Mouse (Mus musculus) ovary, postnatal 10 days (tissue): Measurements from ENCODE around the gene Fam104a.
"Not testable (repeated sequence)": the region's sequence is repeated elsewhere in the genome, so short reads cannot be mapped to it uniquely, and the experiment has no call there.

Source experiments
- DNase-seq: peaks from one replicate; pipeline ENCODE4 v3.0.0; 2022; ENCODE audit warnings: low spot score

The Fam104a gene

DNA sequence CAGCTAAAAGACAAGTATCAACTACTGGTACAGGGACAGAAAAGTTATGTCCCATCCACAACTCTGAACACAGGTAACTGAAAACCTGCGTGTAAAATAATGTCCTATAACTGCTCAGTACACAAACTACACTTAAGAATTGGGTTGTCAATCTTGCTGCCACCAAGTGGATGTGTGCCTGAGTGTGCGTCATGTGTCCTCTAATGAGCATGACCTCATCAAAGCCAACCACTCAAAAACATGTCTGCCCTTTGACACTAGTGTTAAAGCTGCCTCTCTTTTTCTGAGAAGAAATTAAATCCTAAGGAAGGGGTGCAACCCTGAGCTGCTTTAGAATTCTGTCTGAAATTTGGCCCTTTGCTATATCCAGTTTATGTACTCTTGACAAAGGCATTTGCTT, 19.7 kb downstream of the Fam104a start:
- no peak for DNase-seq

GRCm38 (mm10) chr11:113661835-113662351, 22.1 kb downstream of the Fam104a start:
- DNase-seq, result no peak

GRCm38 (mm10) chr11:113660940-113661339, 23.0 kb downstream of the Fam104a start:
- no peak for DNase-seq

DNA sequence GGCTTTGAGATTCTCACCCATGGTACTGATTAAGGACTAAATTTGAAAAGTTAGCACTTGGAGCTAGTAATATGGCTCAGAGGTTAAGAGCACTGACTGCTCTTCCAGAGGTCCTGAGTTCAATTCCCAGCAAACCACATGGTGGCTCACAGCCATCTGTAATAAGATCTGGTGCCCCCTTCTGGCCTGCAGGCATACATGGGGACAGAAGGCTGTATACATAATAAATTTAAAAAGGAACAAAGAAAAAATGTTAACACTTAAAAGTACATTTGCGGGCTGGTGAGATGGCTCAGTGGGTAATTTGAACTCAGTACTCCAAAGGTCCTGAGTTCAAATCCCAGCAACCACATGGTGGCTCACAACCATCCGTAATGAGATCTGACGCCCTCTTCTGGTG, 23.7 kb downstream of the Fam104a start:
- DNase-seq, result not testable (repeated sequence)

- DNase-seq, result no peak
Observed at GRCm38 (mm10) chr11:113658763-113659162, 25.2 kb downstream of the Fam104a start.

GRCm38 (mm10) chr11:113658319-113658718, 25.6 kb downstream of the Fam104a start:
- no peak for DNase-seq

- no peak for DNase-seq
Observed at GRCm38 (mm10) chr11:113657221-113657620, 26.7 kb downstream of the Fam104a start.

DNA sequence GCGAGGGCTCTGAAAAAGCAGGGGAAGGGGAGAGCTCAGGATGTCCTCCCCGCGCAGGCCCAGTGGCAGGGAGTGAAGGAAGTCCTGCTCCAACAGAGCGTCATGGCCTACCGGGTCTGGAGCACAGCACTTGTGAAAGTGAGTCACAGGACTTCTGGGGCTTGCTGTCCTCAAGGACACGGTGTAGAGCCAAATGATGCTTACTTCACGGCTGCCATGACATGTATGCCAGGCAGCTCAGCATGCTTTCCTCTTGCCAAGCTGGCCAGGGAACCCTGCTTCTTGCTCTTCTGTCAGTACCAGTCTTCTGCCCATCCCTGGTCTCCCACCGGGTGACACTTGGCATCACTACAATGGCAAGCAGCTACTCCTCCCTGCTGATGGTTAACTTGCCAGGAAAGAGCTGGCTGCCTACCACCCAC, 27.4 kb downstream of the Fam104a start:
- no peak for DNase-seq

DNA sequence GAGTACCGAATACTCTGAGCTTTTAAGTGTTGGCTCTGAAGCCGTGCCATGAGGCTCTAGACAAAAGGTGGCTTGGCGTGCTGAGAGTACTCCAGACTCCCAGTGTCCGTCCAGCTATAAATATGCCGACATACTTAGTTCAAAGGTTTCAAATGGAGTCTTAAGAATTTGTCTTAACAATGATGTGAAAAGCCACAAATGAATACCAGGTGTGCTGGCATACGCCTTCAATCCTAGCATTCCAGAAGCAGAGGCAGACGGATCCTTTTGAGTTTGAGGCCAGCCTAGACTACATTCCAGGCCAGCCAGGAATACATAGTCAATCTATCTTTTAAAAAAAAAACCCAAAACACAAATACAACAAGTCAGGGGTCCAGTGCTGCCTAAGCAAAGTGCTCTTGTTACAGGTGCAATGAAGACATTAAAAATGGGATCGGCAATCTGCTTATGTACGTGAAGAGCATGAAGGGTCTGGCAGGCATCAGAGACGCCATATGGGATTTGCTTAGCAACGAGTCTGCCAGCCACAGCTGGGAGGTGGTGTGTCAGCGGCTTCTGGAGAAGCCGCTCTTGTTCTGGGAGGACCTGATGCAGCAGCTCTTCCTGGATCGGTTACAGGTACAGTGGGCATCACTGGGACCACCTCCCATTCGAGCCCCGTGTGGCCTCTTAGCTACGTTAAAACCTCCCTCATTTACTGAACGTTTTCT, 29.2 kb downstream of the Fam104a start:
- no peak for DNase-seq

GRCm38 (mm10) chr11:113654105-113654504, 29.9 kb downstream of the Fam104a start:
- DNase-seq, result no peak

DNA sequence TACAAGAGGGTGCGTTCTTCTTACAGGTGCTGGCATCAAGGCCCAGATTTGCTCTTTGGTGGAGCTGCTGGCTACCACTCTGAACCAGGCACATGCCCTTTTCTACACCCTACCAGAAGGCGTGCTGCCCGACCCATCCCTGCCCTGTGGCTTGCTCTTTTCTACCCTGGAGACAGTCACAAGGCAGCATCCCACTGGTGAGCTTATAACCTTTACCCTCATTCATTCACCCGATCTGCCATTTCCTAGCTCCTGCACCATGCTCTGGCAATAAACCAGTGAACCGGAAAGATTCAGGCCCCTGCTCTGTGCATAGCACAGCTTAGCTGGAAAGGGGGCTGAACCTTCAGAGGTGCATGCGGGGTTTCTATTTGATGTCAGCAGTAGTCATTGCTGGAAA, 31.4 kb downstream of the Fam104a start:
- DNase-seq, result no peak

DNA sequence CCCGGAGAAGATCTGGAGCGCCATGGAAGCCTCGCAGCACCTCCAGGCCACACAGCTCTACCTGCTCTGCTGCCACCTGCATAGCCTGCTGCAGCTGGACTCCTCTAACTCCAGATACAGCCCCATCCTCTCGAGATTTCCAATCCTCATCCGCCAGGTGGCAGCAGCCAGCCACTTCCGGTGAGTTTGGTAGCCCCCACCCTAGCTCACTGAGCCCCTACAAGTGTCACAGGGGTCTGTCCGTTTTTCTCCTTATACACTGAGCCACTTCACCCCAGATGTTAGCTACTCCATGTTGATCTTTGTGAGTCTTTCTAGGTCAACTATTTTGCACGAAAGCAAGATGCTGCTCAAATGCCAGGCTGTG, 32.1 kb downstream of the Fam104a start:
- no peak for DNase-seq

DNA sequence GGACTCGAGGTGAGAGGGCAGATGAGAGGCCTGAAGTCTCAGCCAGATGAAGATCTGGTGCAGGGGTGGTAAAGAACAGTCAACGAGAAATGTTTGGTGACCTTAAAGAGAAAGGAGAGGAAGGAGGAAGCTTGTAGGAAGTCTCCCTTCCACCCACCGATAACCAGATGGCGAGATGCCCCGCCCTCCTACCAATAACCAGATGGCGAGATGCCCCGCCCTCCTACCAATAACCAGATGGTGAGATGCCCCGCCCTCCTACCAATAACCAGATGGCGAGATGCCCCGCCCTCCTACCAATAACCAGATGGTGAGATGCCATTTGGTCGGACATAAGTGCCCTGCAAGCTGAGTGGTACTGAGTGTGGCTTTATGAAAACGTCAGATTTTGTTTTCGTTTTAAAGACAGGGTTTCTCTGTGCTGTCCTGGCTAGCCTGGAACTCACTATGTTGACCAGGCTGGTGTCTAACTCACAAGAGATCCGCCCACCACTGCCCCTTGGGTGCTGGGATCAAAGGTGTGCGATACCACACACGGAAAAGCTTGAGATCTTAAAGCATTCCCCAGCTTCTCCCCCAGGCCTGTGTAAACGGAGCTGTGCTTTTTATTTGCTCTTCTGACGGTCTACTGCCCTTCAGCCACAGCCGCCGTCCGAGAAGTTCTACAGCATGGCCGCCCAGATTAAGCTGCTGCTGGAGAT, 32.6 kb downstream of the Fam104a start:
- no peak for DNase-seq

- DNase-seq, result peak; percentile 50
Observed at GRCm38 (mm10) chr11:113649353-113650210, 34.4 kb downstream of the Fam104a start, which contains the start of gene Slc39a11. Gene Slc39a11 (minus strand): TSS chr11:113650079.

- DNase-seq, result no peak
Observed at GRCm38 (mm10) chr11:113648690-113649352, 35.1 kb downstream of the Fam104a start, which contains the start of gene Cog1. Gene Cog1 (plus strand): TSS chr11:113649169.

GRCm38 (mm10) chr11:113648152-113648551, 35.8 kb downstream of the Fam104a start:
- peak; percentile 48 for DNase-seq

DNA sequence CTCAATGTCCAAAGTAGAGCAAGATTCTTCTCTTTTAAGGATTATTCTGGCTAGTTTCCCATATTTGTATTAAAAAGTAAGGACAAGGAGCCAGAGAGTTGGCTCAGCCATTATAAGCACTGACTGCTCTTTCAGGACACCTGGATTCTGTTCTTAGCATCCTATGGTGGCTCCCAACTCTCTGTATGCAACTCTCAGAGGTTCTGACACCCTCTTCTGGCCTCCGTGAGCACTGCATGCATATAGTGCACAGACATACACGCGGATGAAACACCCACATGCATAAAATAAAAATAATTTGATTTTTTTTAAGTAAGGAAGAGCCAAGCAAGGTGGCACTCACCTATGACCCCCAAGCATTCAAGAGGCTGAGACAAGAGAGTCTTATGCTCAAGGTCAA, 38.8 kb downstream of the Fam104a start:
- DNase-seq, result no peak

DNA sequence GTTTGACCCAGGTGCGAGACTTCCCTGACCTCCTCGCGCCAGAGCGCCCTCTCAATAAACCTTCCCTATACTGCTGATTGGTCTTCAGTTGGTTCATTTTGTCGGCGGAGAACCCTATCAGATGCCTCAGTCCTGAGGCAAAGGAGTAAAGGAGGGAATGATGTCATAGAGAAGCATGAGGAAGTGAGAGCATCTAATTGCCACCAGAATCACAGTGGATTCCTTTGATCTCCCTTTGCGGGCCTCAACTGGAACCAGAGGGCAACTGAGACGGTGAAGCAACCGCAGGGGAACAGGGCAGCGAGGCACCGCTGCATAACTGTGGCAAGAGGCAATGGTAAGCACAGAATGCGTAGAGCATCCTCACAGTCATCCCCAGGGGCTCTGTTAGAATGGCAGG, 45.3 kb downstream of the Fam104a start:
- DNase-seq, result no peak

DNA sequence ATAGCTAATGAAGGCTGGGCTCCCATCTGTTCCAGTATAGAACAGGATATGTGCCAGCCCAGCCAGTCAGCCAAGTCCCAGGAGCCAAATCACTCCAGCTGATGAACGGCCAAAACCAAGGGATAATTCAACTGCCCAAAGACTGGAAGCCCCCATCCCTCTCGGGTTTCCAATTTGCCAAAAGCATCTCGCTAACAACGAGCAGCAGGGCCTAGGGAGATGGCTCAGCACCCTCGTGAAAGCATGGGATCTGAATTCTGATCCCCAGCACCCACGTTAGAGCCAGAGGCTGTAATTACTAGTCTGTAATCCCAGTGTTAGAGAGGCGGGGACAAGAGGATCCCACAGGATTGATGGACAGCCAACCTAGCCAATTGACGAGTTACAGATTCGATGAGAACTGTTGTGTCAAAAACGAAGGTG, 49.2 kb downstream of the Fam104a start:
- no peak for DNase-seq

- no peak for DNase-seq
Observed at GRCm38 (mm10) chr11:113633398-113633797, 50.6 kb downstream of the Fam104a start.

DNA sequence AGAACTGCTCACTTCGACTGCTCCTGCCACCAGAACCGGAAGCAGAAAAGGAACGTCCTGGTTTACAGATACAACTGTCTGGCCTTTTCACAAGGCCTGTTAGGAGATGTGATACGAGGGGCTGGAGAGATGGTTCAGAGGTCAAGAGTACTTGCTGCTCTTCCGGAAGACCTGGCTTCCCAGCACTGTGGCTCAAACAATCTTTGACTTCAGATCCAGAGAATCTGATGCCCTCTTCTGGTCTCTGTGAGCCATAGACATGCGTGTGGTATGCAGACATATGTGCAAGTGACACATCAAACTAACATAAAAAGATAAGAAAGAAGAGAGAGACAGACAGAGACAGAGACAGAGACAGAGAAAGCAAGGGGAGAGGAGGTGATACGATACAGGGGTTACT, 51.7 kb downstream of the Fam104a start:
- DNase-seq, result no peak

DNA sequence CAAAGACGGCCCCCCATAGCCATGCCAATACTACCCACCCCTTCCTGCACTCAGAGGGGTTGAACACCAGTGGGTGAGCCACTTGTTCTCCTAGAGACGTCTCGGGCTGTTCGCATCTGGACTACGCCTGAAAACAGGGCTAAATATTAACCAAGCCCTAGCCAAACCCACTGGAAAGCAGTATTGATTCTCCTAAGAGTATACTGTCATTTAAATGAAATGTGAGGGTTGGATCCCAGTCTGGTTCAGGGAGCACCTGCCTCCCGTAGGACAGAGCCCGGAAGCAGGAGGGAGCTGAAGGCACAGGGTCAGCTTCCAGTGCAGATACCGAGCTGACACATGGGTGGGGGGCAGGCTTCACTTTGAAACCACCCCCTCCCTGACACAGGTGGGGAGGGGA, 52.1 kb downstream of the Fam104a start:
- no peak for DNase-seq
